Mouse (Mus musculus) heart, embryonic 15.5 days (tissue): ENCODE results near the gene Crmp1. TPM values are rescaled to one million over a fixed set of nuclear protein-coding genes. Genes with fewer than 3 reads are reported as not detected.

Experiments
- ATAC-seq: fragments of 200-750 bp; cut with Nextera tagmentation; replicated peaks from 2 replicates; pipeline ENCODE4 v1.8.0; 2017; ENCODE audit warnings: low read depth, moderate TSS enrichment; ENCODE audit not compliant: insufficient number of reproducible peaks, insufficient read depth, low FRiP score
- H3K27ac ChIP-seq: fragments of 300-500 bp; sonication (generic); 2 replicates; pipeline ENCODE4 v1.5.1; 2015; ENCODE audit warnings: mild to moderate bottlenecking, inconsistent platforms
- H3K27me3 ChIP-seq: fragments of 300-500 bp; sonication (generic); 2 replicates; pipeline ENCODE4 v1.6.1; 2015; ENCODE audit warnings: inconsistent platforms
- H3K36me3 ChIP-seq: fragments of 300-500 bp; sonication (generic); 2 replicates; pipeline ENCODE4 v1.6.1; 2015; ENCODE audit warnings: mild to moderate bottlenecking, inconsistent platforms
- H3K4me1 ChIP-seq: fragments of 300-500 bp; sonication (generic); replicated peaks from 2 replicates; pipeline ENCODE4 v1.6.1; 2015; ENCODE audit warnings: inconsistent platforms
- H3K4me2 ChIP-seq: fragments of 300-500 bp; sonication (generic); 2 replicates; pipeline ENCODE4 v1.6.1; 2015; ENCODE audit warnings: inconsistent platforms, mild to moderate bottlenecking, moderate library complexity
- H3K4me3 ChIP-seq: fragments of 300-500 bp; sonication (generic); 2 replicates; pipeline ENCODE4 v1.5.1; 2015; ENCODE audit warnings: mild to moderate bottlenecking, inconsistent platforms
- H3K9ac ChIP-seq: fragments of 300-500 bp; sonication (generic); 2 replicates; pipeline ENCODE4 v1.6.1; 2015; ENCODE audit warnings: mild to moderate bottlenecking, inconsistent platforms
- H3K9me3 ChIP-seq: fragments of 300-500 bp; sonication (generic); replicated peaks from 2 replicates; pipeline ENCODE4 v1.6.1; 2016; ENCODE audit warnings: inconsistent platforms
- WGBS: fragments of 180-500 bp; shearing (Covaris S2); methylation state at CpG from one replicate; pipeline ENCODE4 v1.1.7; 2015; ENCODE audit warnings: mixed read lengths; 5-methylcytosine and 5-hydroxymethylcytosine counted together
- polyA plus RNA-seq: library from polyadenylated mRNA; unstranded; fragments of >200 nt; fragmentation: Nextera tagmentation; extraction: Ambion mirVana; gene quantifications from 2 replicates; pipeline ENCODE4 v1.2.1, GENCODE M21; 2015

Crmp1 gene
- polyA plus RNA-seq, 1 experiment from 2014 or later, result 7.5 TPM

- no peak overlapping the region for H3K4me3 ChIP-seq
- 0 out of 2 replicates have a peak, but pooled peaks cover 13% of the 10 kb centered on the region for H3K27me3 ChIP-seq
- 81% methylated on average over 6 of the region's 6 CpGs for WGBS
- no peak for ATAC-seq
- H3K36me3 ChIP-seq, result no peaks in the 10 kb centered on the region
- H3K9me3 ChIP-seq, result no peaks in the 10 kb centered on the region
- no peak overlapping the region for H3K9ac ChIP-seq
- no peak overlapping the region for H3K4me2 ChIP-seq
- H3K27ac ChIP-seq, result no peak overlapping the region
- no peaks in the 10 kb centered on the region for H3K4me1 ChIP-seq
Measured at GRCm38 (mm10) chr5:37214614-37215013, 27.1 kb upstream of the Crmp1 start.

GRCm38 (mm10) chr5:37215276-37215675 is 26.5 kb upstream of the Crmp1 start:
- Histone ChIP-seq H3K4me3 (no peak overlapping the region), H3K9ac (no peak overlapping the region), H3K4me1 (no peaks in the 10 kb centered on the region), H3K27ac (no peak overlapping the region), H3K9me3 (no peaks in the 10 kb centered on the region), H3K36me3 (no peaks in the 10 kb centered on the region), H3K4me2 (no peak overlapping the region), H3K27me3 (0 out of 2 replicates have a peak, but pooled peaks cover 11% of the 10 kb centered on the region)
- no peak for ATAC-seq
- 87% methylated on average over 7 of the region's 7 CpGs for WGBS

- Histone ChIP-seq H3K27me3 (peaks cover 11% of the 10 kb centered on the region; the same call in 1 of the 2 replicates), H3K4me2 (no peak overlapping the region), H3K4me1 (no peaks in the 10 kb centered on the region), H3K9ac (no peak overlapping the region), H3K4me3 (no peak overlapping the region), H3K9me3 (no peaks in the 10 kb centered on the region), H3K36me3 (no peaks in the 10 kb centered on the region), H3K27ac (no peak overlapping the region)
- no peak for ATAC-seq
- 38% methylated on average over 5 of the region's 5 CpGs for WGBS
Measured at GRCm38 (mm10) chr5:37219615-37220014, 22.1 kb upstream of the Crmp1 start.

DNA sequence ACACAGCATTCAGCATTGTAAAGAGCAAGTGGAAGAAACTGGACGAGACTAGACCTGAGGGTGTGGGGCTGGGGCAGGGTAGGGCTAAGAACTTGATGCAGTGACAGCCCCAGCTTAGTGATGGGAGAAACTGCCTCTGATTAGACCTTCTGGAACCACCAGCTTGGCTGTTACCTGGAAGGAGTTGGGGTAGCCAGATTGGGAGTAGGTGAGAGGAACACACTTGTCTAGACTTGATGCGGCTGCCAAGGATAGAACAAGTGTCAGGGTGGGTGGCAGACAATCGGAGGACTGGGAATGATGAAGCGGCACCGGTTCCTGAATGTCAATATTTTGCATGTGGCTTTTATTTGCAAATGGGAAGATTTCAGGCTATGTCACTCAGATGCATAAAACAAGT is 21.2 kb upstream of the Crmp1 start:
- Histone ChIP-seq H3K4me3 (no peak overlapping the region), H3K27me3 (peaks cover 11% of the 10 kb centered on the region; the same call in 1 of the 2 replicates), H3K36me3 (no peaks in the 10 kb centered on the region), H3K9ac (no peak overlapping the region), H3K4me2 (no peak overlapping the region), H3K4me1 (no peaks in the 10 kb centered on the region), H3K27ac (no peak overlapping the region), H3K9me3 (no peaks in the 10 kb centered on the region)
- no peak for ATAC-seq
- 77% methylated on average over 5 of the region's 5 CpGs for WGBS

DNA sequence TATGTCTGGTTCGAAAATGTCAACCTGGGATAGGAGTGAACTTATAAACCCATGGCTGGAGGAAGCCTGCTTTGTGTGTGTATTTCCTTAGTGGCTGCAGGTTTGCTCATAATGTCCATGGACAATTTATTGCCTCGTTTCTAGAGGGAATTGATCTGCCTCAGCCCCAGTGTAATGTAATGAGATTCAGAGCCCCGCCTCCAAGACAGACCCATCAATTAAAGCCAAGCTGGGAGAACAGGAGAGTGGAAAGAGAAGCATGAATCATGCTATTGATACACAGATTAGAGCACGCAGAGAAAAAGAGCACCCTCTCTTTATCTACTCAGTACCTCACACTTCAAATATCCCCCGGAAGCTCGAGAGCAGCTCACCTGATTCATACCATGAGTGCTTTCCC is 20.2 kb upstream of the Crmp1 start:
- H3K36me3 ChIP-seq, result no peaks in the 10 kb centered on the region
- no peak for ATAC-seq
- no peak overlapping the region for H3K9ac ChIP-seq
- H3K4me1 ChIP-seq, result no peaks in the 10 kb centered on the region
- no peaks in the 10 kb centered on the region for H3K9me3 ChIP-seq
- WGBS, result 54% methylated on average over 6 of the region's 6 CpGs
- no peak overlapping the region for H3K4me2 ChIP-seq
- H3K4me3 ChIP-seq, result no peak overlapping the region
- H3K27ac ChIP-seq, result no peak overlapping the region
- peaks cover 11% of the 10 kb centered on the region; the same call in 1 of the 2 replicates for H3K27me3 ChIP-seq

DNA sequence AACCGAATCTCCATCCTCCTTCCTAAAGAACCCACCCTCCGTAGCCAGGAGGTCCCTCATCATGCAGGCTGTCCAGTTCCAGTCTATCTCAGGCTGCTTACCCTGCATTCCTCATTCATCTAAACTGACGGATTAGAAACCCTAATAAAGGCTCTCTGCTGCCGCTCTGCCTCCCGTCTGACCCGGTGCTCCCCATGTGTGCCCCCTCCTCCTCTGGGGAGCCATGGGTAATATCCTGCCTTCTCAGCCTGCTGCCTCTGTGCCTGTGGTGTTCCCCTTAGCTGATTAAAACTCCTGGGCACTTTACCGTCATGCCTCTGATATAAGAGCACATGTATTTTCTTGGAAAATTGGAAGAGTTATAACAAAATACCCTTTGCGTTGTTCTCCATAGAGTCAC is 19.4 kb upstream of the Crmp1 start:
- no peak overlapping the region for H3K4me2 ChIP-seq
- WGBS, result 67% methylated on average over 8 of the region's 8 CpGs
- ATAC-seq, result no peak

DNA sequence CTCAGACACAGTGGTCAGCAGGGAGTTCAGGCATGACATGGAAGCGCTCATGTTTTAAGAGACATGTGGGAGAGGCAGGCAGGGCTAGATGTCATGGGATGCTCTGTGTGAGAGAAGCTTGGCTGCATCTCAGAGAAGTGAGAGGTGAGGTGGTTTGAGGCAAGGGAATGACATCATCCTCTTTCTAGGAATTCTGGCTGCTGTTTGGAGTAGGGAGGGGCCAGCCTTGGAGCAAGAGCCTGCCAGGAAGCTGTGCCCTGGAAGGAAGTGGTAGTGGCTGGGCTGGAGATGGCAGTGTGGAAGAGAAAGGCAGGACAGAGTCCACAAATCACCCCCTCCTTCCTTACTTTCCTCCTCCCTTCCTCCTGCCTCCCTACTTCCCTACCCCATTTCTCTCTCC is 16.0 kb upstream of the Crmp1 start:
- Histone ChIP-seq H3K27me3 (peaks cover 9% of the 10 kb centered on the region; the same call in 1 of the 2 replicates), H3K9ac (no peak overlapping the region), H3K36me3 (no peaks in the 10 kb centered on the region), H3K4me1 (peaks cover 5% of the 10 kb centered on the region; the same call in 1 of the 2 replicates), H3K27ac (no peak overlapping the region), H3K9me3 (no peaks in the 10 kb centered on the region), H3K4me3 (no peak overlapping the region), H3K4me2 (no peak overlapping the region)
- ATAC-seq, result no peak
- 89% methylated on average over 1 of the region's 1 CpGs for WGBS

More for the DNA sequence above, 19.4 kb upstream of the Crmp1 start:
- H3K27me3 ChIP-seq, result peaks cover 11% of the 10 kb centered on the region; the same call in 1 of the 2 replicates
- H3K9ac ChIP-seq, result no peak overlapping the region
- no peaks in the 10 kb centered on the region for H3K9me3 ChIP-seq
- H3K36me3 ChIP-seq, result no peaks in the 10 kb centered on the region
- H3K4me1 ChIP-seq, result no peaks in the 10 kb centered on the region
- H3K4me3 ChIP-seq, result no peak overlapping the region
- no peak overlapping the region for H3K27ac ChIP-seq

DNA sequence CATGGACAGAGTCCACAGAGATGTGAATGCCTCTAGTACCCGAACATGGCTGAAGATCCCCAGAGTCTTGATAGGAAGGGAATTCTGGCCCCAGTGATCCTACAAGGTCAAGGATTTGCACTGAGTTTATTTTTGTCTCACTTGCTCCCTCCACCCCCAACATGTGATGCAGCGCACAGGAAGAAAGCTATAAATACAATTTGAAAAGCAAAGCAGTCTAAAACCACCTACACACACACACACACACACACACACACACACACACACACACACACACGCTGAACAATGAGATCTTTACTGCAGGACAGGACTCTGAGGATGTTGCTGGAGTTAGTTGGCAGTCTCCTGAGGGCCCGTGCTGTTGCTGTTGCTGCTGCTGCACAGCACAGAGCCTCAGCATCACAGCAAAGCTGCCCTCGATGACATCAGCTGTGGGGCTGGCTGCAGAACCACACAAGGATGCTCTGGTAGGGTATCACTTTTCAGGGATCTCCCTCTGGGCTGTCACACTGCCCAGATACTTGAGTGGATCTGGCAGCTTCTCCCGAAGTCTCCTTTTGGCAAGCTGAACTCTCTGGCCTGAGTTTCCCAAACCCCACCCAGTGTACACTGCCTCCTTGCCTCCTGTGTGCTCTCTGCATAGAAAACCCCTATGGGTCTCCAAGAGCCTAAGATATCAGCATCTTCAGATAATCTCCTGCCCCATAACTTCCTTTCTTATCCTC is 13.6 kb upstream of the Crmp1 start:
- H3K27me3 ChIP-seq, result peaks cover 14% of the 10 kb centered on the region
- H3K9me3 ChIP-seq, result no peaks in the 10 kb centered on the region
- no peak overlapping the region for H3K4me2 ChIP-seq
- no peaks in the 10 kb centered on the region for H3K36me3 ChIP-seq
- no peak overlapping the region for H3K4me3 ChIP-seq
- no peak overlapping the region for H3K27ac ChIP-seq
- WGBS, result 24% methylated on average over 6 of the region's 6 CpGs
- ATAC-seq, result 0 out of 2 replicates have a peak, but pooled peaks have one; percentile 21
- H3K9ac ChIP-seq, result no peak overlapping the region
- peaks cover 6% of the 10 kb centered on the region; the same call in 1 of the 2 replicates for H3K4me1 ChIP-seq

DNA sequence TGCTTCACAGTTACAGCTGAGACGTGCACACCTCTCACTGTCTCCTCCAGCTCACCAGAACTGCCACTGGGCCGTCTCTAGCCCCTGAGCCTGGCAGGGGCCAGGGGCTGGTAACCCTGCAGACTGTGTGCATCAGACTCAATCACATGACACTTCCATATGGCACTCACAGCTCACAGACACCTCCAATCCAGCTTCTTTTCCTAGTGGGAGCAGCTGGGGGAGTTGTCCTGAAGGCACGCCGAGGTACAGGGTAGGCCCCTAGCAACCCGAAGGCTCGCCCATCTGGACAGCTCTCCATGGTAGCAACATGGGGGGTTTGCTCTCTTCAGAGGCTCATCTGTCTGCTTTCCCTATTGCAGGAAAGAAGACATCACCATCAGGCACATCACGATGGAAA is 12.8 kb upstream of the Crmp1 start:
- no peak overlapping the region for H3K4me3 ChIP-seq
- no peak for ATAC-seq
- WGBS, result 71% methylated on average over 7 of the region's 7 CpGs
- H3K9ac ChIP-seq, result no peak overlapping the region
- H3K36me3 ChIP-seq, result no peaks in the 10 kb centered on the region
- no peaks in the 10 kb centered on the region for H3K9me3 ChIP-seq
- H3K4me2 ChIP-seq, result no peak overlapping the region
- peaks cover 14% of the 10 kb centered on the region for H3K27me3 ChIP-seq
- H3K27ac ChIP-seq, result no peak overlapping the region
- H3K4me1 ChIP-seq, result peaks cover 7% of the 10 kb centered on the region; the same call in 1 of the 2 replicates

DNA sequence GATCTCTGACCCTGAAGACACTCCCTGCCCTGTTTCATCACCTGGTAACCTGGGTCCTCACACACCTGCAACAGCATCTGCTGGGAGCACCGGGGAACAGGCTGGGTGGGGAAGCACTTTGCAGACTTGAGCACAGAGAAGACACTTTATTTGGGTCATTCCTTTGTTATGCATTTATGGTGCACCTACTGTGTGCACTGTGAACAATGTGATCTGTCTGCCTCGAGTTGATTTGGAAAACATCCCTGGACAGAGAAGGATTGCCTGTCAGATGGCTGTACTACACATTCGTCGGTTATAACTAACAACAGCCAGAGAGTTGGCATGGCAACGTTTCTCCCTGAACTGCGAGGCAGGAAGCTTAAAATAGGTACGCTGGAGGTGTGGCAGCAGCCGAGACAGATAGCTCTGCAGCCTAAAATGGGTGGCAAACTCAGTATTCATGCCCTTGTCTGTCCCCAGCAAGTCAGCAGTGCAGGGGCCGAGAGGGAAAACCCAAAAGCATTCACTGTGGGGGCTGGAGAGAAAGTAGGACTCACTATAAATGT is 8.7 kb upstream of the Crmp1 start:
- H3K36me3 ChIP-seq, result no peaks in the 10 kb centered on the region
- H3K27ac ChIP-seq, result no peak overlapping the region
- H3K9me3 ChIP-seq, result no peaks in the 10 kb centered on the region
- H3K4me2 ChIP-seq, result no peak overlapping the region
- WGBS, result 29% methylated on average over 9 of the region's 9 CpGs
- H3K4me3 ChIP-seq, result no peak overlapping the region
- H3K27me3 ChIP-seq, result peaks cover 42% of the 10 kb centered on the region
- H3K4me1 ChIP-seq, result peaks cover 4% of the 10 kb centered on the region; the same call in 1 of the 2 replicates
- no peak overlapping the region for H3K9ac ChIP-seq
- no peak for ATAC-seq

GRCm38 (mm10) chr5:37238654-37239053 is 3.1 kb upstream of the Crmp1 start:
- Histone ChIP-seq H3K9me3 (no peaks in the 10 kb centered on the region), H3K4me1 (peaks cover 12% of the 10 kb centered on the region), H3K4me3 (no peak overlapping the region), H3K9ac (no peak overlapping the region), H3K27me3 (peaks cover 78% of the 10 kb centered on the region), H3K36me3 (no peaks in the 10 kb centered on the region), H3K27ac (no peak overlapping the region), H3K4me2 (no peak overlapping the region)
- ATAC-seq, result no peak
- WGBS, result 26% methylated on average over 2 of the region's 2 CpGs

GRCm38 (mm10) chr5:37240550-37240949 is 1.2 kb upstream of the Crmp1 start:
- no peak overlapping the region for H3K9ac ChIP-seq
- no peaks in the 10 kb centered on the region for H3K36me3 ChIP-seq
- WGBS, result 4% methylated on average over 5 of the region's 5 CpGs
- peaks cover 90% of the 10 kb centered on the region for H3K27me3 ChIP-seq
- H3K4me3 ChIP-seq, result no peak overlapping the region
- no peak for ATAC-seq
- H3K9me3 ChIP-seq, result no peaks in the 10 kb centered on the region
- peaks cover 19% of the 10 kb centered on the region for H3K4me1 ChIP-seq
- H3K27ac ChIP-seq, result no peak overlapping the region
- H3K4me2 ChIP-seq, result no peak overlapping the region
